Mouse (Mus musculus) lung, postnatal 10 days (tissue): ENCODE measurements around the gene Nutf2-ps1.
A peak's percentile ranks its signal among the peaks of the same experiment; 100 is the strongest.

ENCODE experiments used
- DNase-seq: peaks from one replicate; pipeline ENCODE4 v3.0.0; 2021

The Nutf2-ps1 gene

DNA sequence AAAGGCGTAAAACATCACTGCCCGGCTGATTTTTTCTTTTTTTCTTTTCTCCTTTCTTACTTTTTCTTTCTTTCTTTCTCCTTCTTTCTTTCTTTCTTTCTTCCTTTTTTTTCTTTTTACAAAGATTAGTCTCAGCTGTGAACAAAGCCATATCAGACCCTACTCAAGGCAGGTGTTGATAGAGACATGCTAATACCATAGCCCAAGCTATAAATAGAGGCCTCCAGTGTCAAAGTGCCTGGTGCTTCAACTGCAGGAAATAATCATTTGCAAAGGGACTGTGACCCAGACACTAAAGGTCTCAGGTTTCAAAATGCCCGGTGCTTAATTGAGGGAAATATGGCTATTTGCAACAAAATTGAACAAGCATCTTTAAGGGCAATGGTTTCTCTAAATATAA lies 20.3 kb downstream of the Nutf2-ps1 start:
- DNase-seq: no peak

DNA sequence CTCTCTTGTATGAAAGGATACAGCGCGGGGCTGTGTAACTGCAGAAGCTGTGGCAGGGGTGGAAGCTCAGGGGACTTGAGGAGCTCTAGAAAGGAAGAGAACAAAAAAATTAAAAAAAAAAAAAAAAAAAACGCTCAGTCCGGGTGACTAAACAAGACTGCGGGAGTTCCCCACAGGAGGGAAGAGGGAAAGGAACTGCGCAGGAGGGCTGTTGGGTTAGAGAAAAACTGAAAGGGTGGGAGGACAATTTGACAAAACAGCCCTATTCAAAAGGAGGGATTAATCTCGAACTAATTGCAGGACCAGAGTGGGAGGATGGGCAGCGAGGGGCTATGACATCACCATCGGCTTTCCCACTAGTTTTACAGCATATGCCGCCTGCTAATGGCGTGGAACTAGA lies 21.0 kb downstream of the Nutf2-ps1 start:
- no peak for DNase-seq

DNA sequence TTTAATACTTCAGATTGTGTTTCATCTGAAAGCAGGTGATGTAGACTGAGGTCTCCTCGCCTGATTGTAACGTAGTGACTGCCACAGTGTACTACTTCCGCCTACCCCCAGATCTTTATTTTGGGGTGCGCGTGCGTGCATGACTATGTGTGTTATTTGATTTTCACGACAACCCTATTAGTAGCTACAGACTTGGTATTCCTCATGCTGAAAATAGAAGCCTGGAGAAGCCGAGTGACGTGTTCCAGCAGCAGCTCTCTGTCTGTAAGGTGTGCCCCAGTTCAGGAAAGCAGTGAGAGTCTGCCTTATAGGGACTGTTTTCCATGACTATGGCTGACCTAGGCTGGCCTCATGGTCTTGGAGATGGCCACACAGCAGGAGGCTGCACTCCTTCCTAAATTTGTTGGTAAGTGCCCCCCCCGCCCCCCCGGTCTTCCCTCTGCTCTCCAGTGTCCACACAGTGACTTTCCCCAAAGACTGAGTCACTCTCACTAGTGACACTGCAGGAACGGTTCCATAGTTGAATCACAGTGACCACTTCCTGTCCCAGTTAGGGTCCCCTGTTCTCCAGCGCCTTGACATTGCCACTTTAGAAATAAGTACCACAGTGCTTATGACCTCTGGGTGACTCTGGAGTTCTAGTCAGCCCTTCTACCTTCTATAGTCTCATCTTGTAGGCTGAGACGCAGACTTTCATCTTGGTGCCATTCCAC lies 23.1 kb downstream of the Nutf2-ps1 start:
- no peak for DNase-seq

DNA sequence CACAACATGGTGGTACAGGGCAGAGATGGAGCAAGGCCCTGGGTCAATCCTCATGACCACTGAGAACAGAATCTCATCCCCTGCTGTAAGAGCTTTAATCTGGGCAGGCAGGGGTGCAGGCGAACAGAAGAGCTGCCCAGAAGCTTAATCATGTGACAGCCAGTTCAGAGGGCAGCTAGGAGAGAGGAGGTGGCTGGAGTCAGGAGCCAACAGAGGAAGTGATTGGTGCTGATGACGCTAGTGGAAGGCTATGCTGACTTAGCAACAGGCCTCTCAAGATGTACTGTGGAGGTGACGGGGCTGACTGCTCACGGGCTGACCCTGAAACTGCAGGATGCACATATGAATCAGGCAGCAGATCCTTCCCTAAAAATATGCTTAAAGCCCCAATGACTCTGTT lies 24.7 kb downstream of the Nutf2-ps1 start:
- DNase-seq: no peak

DNA sequence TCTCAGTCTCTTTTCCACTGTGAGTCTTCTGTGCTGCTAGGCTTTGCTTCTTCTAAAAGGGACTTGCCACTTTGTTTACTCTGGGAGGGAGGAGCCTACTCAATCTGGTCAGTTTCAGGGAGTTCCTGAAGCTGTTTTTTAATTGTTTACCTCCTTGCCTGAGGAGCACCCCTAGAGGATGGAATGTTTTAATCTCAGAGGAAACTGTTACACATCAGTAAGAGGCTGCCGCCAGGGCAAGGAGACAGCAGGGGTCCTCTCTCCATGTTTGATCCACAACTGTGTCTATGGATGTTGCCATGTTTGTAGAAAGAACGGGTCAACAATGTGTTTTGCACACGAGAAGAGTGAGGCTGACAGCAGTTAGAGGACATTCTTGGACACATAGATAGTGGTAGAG lies 28.4 kb downstream of the Nutf2-ps1 start:
- DNase-seq: no peak

DNA sequence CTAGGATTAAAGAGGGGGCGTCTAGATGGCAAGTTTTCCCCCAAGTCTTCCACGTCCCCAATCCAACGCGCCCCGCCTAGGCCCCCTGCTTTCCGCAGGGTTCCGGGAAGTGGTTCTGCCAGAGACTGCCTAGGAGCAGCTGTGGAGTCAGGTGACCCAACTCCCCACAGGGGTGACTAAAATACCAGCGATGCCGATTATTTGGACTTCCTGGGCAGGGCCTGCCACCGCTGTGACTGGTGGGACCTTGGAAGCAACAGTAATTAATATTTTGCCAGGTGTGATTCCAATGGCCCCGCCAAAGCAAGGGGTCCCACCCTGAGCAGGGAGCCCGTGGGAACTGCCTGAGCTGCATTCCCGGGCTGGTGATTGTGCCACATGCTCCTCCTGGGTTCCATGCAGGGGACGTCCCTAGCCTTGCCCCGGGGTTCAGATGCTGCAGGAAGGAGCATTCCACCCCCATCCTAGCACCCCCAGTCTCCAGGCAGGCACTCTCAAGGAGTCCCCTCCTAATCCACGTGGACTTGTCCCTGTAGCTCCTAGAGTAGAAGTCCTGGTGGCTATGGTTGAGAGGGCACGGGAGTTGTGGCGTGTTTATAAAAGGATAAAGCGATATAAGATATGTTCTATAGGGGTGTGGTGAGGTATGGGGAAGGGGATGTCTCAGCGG lies 31.5 kb downstream of the Nutf2-ps1 start:
- DNase-seq: peak; percentile 19

DNA sequence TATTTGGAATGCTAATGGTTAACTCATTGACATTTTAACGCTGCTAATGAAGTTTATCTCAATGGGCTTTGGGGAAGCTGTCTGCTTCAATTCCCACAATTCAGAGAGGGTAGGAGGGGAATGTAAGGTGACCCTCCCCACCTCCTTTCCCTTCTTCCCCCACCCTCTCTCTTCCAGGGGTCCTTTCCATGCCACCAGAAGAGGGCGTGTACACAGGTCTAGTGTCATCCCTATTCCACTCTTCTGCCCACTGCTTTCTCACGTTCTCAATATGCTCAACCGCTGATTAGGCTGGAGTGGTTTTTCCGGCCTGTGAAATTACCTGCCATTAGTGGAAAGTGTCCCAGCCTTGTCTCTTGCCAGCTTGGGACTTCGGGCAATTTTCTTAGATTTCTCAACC lies 32.0 kb downstream of the Nutf2-ps1 start:
- no peak for DNase-seq

DNA sequence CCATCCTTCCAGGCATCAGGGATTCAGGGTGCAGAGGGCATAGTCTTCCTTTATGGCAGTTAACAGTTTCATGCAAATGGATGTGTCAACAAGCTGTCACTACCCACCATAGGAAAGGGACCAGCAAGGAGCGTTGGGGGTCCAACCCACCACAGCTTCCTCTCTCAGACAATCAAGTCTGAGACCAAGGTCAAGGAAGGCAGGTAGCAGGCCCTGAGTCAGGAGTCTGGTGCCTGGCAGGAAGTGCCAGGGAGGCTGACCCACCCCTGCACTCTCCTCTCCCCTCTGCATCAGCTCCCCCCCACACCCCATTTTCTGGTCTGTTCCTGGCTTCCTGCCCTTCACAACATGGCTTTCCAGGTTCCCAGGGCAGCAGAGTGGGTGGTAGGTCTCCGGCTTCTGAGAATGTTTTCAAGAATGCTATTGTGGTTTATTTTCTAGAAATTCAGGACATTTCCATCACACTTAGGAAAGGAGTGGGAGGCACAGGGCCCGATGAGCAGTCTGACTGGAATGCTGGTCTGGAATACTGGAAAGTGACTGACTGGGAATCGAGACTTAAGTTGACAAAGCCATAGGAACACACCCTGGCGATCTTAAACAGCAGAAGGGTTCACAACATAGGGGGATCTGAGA lies 33.8 kb downstream of the Nutf2-ps1 start:
- DNase-seq: peak; percentile 41

DNA sequence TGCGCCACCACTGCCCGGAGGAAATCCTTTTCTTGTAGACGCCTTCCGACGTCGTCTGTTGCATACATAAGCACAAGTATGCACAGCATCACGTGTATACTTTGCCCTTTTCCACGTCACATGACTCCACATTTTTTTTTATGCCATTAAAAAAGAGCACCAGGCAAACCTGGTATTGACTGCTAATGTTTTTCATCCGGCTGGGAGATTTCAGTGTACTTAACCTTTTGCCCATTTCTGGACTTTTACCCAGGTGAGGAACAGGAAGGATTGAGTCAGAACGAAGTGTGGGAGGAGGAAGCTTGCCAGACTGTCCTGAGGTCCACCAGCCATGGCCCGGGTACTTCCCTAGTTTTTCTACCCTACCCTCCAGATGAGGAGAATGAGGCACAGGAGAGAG lies 34.5 kb downstream of the Nutf2-ps1 start:
- DNase-seq: no peak

DNA sequence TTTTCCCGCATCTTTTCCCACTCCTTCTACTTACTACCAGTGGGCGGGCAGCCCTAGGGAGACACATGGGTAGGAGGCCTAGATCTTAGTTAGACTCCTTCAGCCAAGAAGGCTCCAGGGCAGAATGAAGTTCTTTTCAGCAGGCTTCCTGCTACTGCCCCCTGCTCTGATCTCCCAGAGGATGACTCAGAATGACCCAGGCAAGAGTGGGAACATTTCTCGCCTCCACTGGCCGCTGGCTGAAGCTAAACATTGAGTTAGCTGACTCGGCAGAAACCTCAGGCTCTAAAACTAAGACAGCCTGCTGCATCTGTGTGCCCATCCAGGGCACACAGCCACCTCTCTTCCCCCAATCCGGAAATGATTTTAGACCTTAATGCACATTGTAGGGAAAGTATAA lies 36.1 kb downstream of the Nutf2-ps1 start:
- peak; percentile 61 for DNase-seq

DNA sequence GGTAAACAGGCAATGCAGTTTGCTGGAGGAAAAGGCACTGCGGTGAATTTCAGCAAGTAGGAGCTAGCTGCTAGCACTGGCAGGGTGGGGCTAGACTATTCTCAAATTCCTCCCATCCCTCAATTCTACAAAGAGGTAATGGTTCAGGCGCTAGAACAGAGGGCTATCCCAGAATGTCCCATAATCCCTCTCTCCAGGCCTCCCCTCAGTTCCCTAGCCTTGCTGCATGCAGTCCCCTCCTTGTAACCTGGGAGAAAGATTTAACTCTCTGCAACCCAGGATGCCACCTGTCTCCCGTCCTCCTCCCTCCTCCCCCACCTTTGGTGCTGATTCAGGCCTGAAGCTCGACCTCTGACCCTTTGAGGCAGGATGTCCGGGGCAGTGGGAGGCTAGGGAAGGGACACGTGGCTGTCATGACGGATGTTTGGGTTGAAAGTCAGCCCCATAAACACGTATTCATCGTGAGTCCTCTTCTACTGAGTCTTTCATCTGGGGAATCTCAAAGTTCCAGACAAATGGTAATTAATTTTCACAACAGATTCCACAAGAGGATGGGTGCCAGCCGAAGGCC lies 36.6 kb downstream of the Nutf2-ps1 start:
- no peak for DNase-seq

DNA sequence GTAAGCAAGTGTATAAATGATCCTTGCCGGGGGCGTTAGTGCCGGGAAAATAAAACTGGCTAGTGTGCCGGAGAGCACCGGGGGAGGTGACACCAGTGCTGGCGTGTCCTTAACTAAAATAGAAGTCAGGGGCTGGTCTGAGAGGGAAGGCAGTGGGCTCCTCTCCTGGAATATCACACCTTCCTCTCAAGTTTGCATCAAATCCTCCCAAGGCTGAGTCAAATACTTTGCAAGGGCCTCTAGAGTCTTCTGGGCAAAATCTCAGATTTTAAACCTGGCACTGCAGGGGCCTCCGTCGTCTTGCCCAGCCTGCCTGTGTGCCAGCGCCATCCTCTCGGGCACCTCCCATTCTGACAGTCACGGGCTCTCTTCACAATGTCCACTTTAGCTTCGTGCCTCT lies 37.9 kb downstream of the Nutf2-ps1 start:
- no peak for DNase-seq

DNA sequence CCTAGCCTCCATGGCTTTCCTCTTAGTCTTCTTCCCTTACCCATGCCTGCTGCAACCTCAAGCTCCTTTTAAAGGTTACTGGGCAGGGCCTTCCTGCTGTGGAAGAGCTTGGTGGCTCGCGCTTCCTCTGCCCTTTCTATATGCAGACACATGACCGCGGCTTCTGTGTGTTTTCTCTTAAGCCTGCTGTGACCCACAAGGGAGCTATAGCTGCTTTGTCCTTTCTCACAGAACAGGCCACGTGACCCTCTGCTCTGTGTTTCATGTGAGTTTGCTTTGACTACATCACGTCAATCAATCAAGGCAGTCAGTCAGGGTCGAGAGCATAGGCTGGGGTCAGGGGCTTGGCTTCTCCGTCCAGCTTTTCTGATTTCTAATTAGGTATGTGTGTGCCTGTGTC lies 41.3 kb downstream of the Nutf2-ps1 start:
- DNase-seq: no peak

DNA sequence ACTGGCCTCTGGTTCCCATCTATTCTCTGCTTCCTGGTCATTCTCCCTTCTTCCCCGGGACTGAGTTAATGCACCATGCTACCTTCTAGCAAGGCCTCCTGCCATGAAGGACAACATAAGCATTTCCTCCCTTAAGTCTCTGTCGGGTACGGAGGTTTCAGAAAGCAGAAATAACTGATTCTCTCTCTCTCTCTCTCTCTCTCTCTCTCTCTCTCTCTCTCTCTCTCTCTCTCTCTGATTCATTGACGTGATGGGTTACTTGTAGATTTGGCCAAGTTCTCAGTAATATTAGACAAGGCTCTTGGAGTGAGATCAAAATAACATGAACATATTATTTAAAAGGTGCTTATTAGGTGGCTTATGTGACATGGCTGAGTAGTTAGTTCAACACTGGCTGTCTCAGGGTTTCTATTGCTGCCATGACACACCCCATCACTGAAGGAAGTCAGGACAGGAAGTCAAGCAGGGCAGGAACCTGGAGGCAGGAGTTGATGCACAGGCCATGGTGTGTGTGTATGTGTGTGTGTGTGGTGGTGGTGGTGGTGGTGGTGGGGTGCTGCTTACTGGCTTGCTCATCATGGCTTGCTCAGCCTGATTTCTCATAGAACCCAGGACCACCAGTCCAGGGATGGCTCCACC lies 43.8 kb downstream of the Nutf2-ps1 start:
- no peak for DNase-seq

DNA sequence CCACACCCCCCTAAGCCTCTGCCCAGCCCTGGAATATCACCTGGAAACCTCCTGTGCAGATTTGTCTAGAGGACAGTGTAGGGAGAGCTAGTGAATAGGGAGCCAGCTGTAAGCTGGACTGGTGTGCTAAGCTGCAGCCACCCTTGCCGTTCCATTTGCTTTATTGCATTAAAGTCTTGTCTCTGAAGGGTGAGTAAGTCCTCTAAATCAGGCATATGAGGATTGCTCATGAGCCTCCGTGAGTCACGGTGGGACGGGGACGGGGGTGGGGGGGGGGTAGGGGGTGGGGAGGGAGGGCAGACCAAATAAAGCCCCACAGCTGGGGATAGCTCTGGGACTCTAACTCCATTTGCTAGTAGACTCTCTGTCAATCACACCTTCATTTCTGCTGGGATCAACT lies 45.3 kb downstream of the Nutf2-ps1 start:
- DNase-seq: no peak

DNA sequence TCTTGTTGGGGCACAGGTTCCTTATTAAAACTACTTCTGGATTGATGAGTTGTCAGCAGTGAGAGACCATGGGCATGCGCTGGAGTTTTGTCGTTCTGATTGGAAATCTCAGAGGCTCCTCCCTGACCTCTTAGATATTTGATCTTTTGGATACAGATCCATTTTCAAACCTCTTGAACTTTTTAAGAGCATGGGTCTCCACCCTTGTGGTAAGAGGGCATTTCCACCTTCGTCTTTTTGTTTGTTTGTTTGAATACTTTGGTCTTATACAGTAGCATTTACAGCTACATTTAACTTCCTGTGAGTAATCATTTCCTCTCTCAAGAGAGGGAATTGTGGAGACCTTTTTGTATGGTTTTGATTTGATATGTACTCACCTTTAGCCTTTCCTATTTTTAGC lies 49.6 kb downstream of the Nutf2-ps1 start:
- no peak for DNase-seq

DNA sequence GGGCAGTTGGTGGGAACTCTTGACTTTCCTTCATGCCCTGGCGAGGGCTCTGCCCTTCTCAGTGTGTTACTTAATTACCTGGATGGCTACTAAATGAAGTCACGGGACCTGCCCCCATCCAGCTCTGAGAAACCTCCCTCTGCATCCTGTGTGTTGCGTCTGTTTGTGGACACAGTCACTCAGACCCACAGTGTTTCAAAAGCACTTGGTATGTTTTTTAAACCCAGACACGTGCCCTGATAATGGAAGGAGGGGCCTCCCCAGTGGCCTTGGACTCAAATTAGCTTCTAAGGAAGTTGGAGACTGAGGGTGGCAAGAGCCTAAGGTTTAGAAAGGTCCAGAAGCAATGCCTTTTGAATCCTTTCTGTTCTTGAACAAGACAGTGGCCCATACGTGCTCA lies 50.1 kb downstream of the Nutf2-ps1 start:
- DNase-seq: peak; percentile 28
